Mouse (Mus musculus): Measurements from ENCODE around the gene Fam241a. TPM values are rescaled to one million over a fixed set of nuclear protein-coding genes. Genes with fewer than 3 reads are reported as not detected.
A peak's percentile ranks its signal among the peaks of the same experiment; 100 is the strongest.

Fam241a gene
- total RNA-seq, 2 experiments from 2014 or later = 18.0 to 28.2 TPM

GRCm38 (mm10) chr3:127881684-127882083, 14.4 kb downstream of the Fam241a start:
- no peak for ATAC-seq (replicated peaks; ENCODE audit: poor library complexity, severe bottlenecking)

- no peak for ATAC-seq (replicated peaks; ENCODE audit: poor library complexity, severe bottlenecking)
These were observed 16.2 kb downstream of the Fam241a start for GRCm38 (mm10) chr3:127879968-127880367.

- no peak for ATAC-seq (replicated peaks; ENCODE audit: poor library complexity, severe bottlenecking)
These were observed 20.6 kb downstream of the Fam241a start for GRCm38 (mm10) chr3:127875509-127875908.

GRCm38 (mm10) chr3:127875059-127875458, 21.1 kb downstream of the Fam241a start:
- ATAC-seq (replicated peaks; ENCODE audit: poor library complexity, severe bottlenecking) = no peak

- ATAC-seq (replicated peaks; ENCODE audit: poor library complexity, severe bottlenecking) = no peak
These were observed 21.8 kb downstream of the Fam241a start for GRCm38 (mm10) chr3:127874254-127874883.

GRCm38 (mm10) chr3:127871575-127871974, 24.5 kb downstream of the Fam241a start:
- ATAC-seq (replicated peaks; ENCODE audit: poor library complexity, severe bottlenecking) = peak; percentile 12; the same call in 1 of the 2 replicates

GRCm38 (mm10) chr3:127868880-127869279, 27.2 kb downstream of the Fam241a start:
- ATAC-seq (replicated peaks; ENCODE audit: poor library complexity, severe bottlenecking) = no peak

GRCm38 (mm10) chr3:127868046-127868758, 27.9 kb downstream of the Fam241a start:
- no peak for ATAC-seq (replicated peaks; ENCODE audit: poor library complexity, severe bottlenecking)

- no peak for ATAC-seq (replicated peaks; ENCODE audit: poor library complexity, severe bottlenecking)
These were observed 31.9 kb downstream of the Fam241a start for GRCm38 (mm10) chr3:127864242-127864641.

GRCm38 (mm10) chr3:127863571-127863970, 32.6 kb downstream of the Fam241a start:
- no peak for ATAC-seq (replicated peaks; ENCODE audit: poor library complexity, severe bottlenecking)

GRCm38 (mm10) chr3:127862479-127862878, 33.6 kb downstream of the Fam241a start:
- ATAC-seq (replicated peaks; ENCODE audit: poor library complexity, severe bottlenecking) = peak; percentile 80

- ATAC-seq (replicated peaks; ENCODE audit: poor library complexity, severe bottlenecking) = no peak
These were observed 34.8 kb downstream of the Fam241a start for GRCm38 (mm10) chr3:127861340-127861739.

GRCm38 (mm10) chr3:127853431-127854206, 42.5 kb downstream of the Fam241a start:
- peak; percentile 95 for ATAC-seq (replicated peaks; ENCODE audit: poor library complexity, severe bottlenecking)

GRCm38 (mm10) chr3:127852722-127853121, 43.4 kb downstream of the Fam241a start:
- no peak for ATAC-seq (replicated peaks; ENCODE audit: poor library complexity, severe bottlenecking)

- no peak for ATAC-seq (replicated peaks; ENCODE audit: poor library complexity, severe bottlenecking)
These were observed 45.1 kb downstream of the Fam241a start for GRCm38 (mm10) chr3:127850776-127851646.

GRCm38 (mm10) chr3:127849922-127850321, 46.2 kb downstream of the Fam241a start:
- no peak for ATAC-seq (replicated peaks; ENCODE audit: poor library complexity, severe bottlenecking)

GRCm38 (mm10) chr3:127848088-127848808, 47.9 kb downstream of the Fam241a start:
- no peak for ATAC-seq (replicated peaks; ENCODE audit: poor library complexity, severe bottlenecking)

- ATAC-seq (replicated peaks; ENCODE audit: poor library complexity, severe bottlenecking) = no peak
These were observed 52.2 kb downstream of the Fam241a start for GRCm38 (mm10) chr3:127843941-127844327.

- ATAC-seq (replicated peaks; ENCODE audit: poor library complexity, severe bottlenecking) = 0 out of 2 replicates have a peak, but pooled peaks have one; percentile 8
These were observed 52.7 kb downstream of the Fam241a start for GRCm38 (mm10) chr3:127843324-127843940.

Data from granulocyte monocyte progenitor cell, adult 5-6 weeks (primary cell).